Mouse (Mus musculus) bone marrow macrophage, adult 2 months (primary cell): ENCODE measurements around the gene Scrg1. TPM values are rescaled to one million over a fixed set of nuclear protein-coding genes. Genes with fewer than 3 reads are reported as not detected.

ENCODE experiments used
- H3K27ac ChIP-seq: 2 replicates; pipeline ENCODE4 v1.5.1; 2012; ENCODE audit warnings: low read depth, low read length; ENCODE audit not compliant: insufficient read depth
- H3K4me1 ChIP-seq: 2 replicates; pipeline ENCODE4 v1.6.1; 2012; ENCODE audit warnings: low read length; ENCODE audit not compliant: control insufficient read depth, insufficient read depth
- H3K4me3 ChIP-seq: 2 replicates; pipeline ENCODE4 v1.5.1; 2012; ENCODE audit warnings: mild to moderate bottlenecking, low read length, moderate library complexity; ENCODE audit not compliant: insufficient read depth
- CTCF ChIP-seq: IDR thresholded peaks from 2 replicates; pipeline ENCODE4 v1.5.1; 2012; ENCODE audit warnings: low read depth, mild to moderate bottlenecking, low read length, moderate library complexity
- POLR2A ChIP-seq: IDR thresholded peaks from 2 replicates; pipeline ENCODE4 v1.6.1; 2012; ENCODE audit warnings: mild to moderate bottlenecking, low read depth, low read length, borderline replicate concordance
- polyA plus RNA-seq: library from polyadenylated mRNA; stranded (reverse); fragments of >200 nt; gene quantifications from 2 replicates; pipeline ENCODE4 v1.2.4, GENCODE M21; 2012; ENCODE audit not compliant: missing spikeins, insufficient read depth, insufficient read length

Scrg1 gene
- polyA plus RNA-seq, 1 experiment: not detected

DNA sequence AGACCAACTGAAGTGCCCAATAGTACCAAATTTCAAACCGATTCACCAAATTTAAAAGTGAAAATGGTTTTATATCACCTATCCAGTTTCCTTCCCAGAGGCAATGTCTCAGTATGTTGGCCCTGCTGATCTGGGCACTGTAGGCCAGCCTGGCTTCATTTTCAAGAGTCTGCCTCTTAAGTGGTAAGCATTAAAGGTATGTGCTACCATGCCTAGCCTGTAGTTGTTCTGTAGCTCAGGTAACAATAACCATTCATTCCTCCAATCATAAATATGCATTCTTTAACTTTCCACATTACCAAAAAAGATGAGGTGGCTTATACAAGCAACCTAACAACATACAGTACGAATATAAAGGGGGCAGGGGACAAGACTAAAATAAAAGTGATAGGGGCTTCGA is 62.0 kb downstream of the Scrg1 start:
- Histone ChIP-seq H3K4me1 (peaks cover 2% of the 10 kb centered on the region; the same call in 1 of the 2 replicates), H3K4me3 (no peak overlapping the region), H3K27ac (no peak overlapping the region)
- TF ChIP-seq CTCF (no peak), POLR2A (no peak)

DNA sequence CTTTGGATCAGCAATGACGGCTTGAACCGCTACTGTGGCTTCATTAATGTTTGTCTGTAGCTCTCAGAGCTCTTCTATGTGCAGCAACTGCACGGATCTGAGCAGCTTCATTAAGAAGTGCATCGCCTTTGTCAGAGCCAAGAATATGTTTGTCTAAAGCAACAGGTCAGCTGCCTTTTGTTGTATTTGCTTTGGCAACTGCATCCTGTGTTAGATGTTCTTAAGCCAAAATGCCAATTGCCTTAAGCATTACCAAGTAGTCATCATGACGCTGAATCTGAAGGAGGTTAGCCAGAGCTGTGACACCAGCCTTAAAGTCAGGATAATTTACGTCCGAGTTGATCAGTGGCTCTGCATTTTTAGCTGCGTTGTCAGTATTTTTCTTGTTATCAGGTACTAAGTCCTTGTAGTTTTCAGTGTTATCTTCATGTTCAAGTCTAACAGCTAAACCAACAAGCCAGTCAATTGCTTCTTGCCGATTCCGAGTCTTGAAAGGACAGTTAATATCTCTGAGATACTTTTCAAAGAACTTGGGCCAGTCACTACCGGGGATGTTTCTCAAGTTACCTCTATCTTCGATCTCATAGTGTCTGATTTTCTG is 64.6 kb downstream of the Scrg1 start:
- Histone ChIP-seq H3K4me3 (no peak overlapping the region), H3K27ac (no peak overlapping the region), H3K4me1 (no peaks in the 10 kb centered on the region)
- TF ChIP-seq POLR2A: no peak
- TF ChIP-seq CTCF: no peak

Other genes with a start within 250 kb of the Scrg1 start
- gene Hand2, start 134.9 kb upstream of the Scrg1 start, polyA plus RNA-seq: not detected in 2 replicates
- 47.8 and 50.9 TPM in 2 replicates for gene Sap30, start 31.9 kb downstream of the Scrg1 start, polyA plus RNA-seq
- gene Hmgb2, start 56.0 kb downstream of the Scrg1 start, polyA plus RNA-seq: 55.6 and 95.1 TPM in 2 replicates
- 24.7 and 25.3 TPM in 2 replicates for gene Galnt7, start 197.1 kb downstream of the Scrg1 start, polyA plus RNA-seq